Mouse (Mus musculus): ENCODE measurements around the gene Upk3bl.

DNA sequence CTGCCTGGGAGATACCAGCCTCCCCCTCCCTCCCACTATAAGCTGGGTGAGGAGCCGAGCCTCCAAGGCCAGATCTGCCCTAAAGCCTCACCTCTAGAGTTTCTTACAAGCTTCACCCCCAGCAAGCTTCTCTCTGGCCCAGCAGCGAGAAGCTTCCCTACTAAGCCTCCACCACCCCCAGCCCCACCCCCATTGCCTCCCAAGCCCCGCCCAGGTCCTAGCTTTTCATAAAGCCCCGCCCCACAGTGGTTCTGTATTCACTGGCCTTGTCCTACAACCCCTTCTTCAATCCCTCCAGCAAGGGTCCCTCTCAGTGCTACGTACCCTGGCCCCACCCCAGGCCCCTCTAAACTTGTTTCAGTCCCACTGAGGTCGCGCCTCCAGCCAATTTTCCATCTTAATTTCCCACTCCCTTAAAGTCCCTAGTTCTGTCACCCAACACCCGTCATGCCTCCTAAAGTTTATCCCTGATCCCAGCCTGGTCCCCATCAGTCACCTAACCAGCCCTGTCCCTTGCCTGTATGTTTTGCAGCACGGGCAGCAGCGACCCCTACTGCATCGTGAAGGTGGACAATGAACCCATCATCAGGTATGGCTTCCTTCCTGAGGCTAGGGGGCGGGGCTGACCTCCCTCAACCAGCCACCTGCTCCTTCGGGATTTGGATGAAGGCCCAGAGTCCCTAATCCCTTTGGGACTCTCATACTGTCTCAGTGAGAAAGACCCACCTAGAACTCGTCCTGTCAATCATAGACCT is 34.7 kb downstream of the Upk3bl start:
- TF ChIP-seq CTCF (IDR thresholded peaks at IDR 0.05; ENCODE audit: borderline replicate concordance, extremely low read depth, insufficient read depth, insufficient read length) (peak; percentile 19; the same call in 1 of the 2 replicates), POLR2A (IDR thresholded peaks at IDR 0.05; ENCODE audit: borderline replicate concordance, extremely low read depth, insufficient read depth, insufficient read length, poor library complexity, severe bottlenecking) (no peak)
